Mouse (Mus musculus): ENCODE measurements around the gene Plxdc1. TPM values are rescaled to one million over a fixed set of nuclear protein-coding genes. Genes with fewer than 3 reads are reported as not detected.
A peak's percentile ranks its signal among the peaks of the same experiment; 100 is the strongest.

Plxdc1 gene
- polyA plus RNA-seq, 1 experiment from 2014 or later = 0.44 TPM

DNA sequence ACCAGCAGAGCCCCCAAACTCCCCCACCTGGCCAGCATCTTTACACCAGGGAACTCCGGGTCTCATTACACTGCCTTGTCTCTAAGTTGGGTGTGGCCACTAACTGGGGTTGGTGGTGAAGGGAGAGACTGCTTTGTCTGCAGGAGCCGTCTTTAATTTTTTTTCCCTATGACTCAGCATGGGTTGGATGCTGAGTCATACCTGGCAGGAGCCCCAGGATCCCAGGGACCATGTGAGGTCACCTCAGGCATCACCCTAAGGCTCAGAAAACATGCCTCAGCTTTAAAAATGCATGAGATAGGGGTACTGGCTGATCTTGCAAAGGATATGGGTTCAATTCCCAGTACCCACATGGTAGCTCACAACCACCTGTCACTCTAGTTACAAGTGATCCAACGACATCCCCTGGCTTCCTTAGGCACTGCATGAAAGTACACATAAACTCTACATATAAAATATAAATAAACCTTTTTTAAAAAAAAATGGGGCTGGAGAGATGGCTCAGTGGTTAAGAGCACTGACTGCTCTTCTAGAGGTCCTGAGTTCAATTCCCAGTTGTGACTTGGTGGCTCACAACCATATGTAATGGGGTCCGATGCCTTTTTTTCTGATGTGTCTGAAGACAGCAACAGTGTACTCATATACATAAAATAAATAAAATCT, 50.2 kb downstream of the Plxdc1 start:
- 55% methylated on average over 4 of the region's 4 CpGs for WGBS
- peak; percentile 42 for ATAC-seq (ENCODE audit: extremely low read depth, insufficient number of reproducible peaks, low FRiP score, low TSS enrichment)
- no peak overlapping the region for H3K27ac ChIP-seq (replicated peaks)

GRCm38 (mm10) chr11:97933553-97933952, 52.7 kb downstream of the Plxdc1 start:
- WGBS = 70% methylated on average over 1 of the region's 1 CpGs
- no peak for ATAC-seq (ENCODE audit: extremely low read depth, insufficient number of reproducible peaks, low FRiP score, low TSS enrichment)
- no peak overlapping the region for H3K4me3 ChIP-seq
- H3K9ac ChIP-seq = no peak overlapping the region
- no peak overlapping the region for H3K4me2 ChIP-seq
- H3K27me3 ChIP-seq (replicated peaks) = peaks cover 18% of the 10 kb centered on the region
- H3K9me3 ChIP-seq = no peaks in the 10 kb centered on the region
- no peak overlapping the region for H3K27ac ChIP-seq (replicated peaks)
- H3K4me1 ChIP-seq = no peaks in the 10 kb centered on the region
- H3K36me3 ChIP-seq = no peaks in the 10 kb centered on the region

More for the DNA sequence above, 50.2 kb downstream of the Plxdc1 start:
- Histone ChIP-seq H3K4me3 (no peak overlapping the region), H3K27me3 (replicated peaks) (peaks cover 18% of the 10 kb centered on the region), H3K9me3 (no peaks in the 10 kb centered on the region), H3K36me3 (no peaks in the 10 kb centered on the region), H3K4me1 (no peaks in the 10 kb centered on the region), H3K9ac (no peak overlapping the region), H3K4me2 (no peak overlapping the region)

GRCm38 (mm10) chr11:97928905-97929304, 57.3 kb downstream of the Plxdc1 start:
- no peaks in the 10 kb centered on the region for H3K9me3 ChIP-seq
- 54% methylated on average over 4 of the region's 4 CpGs for WGBS
- H3K4me1 ChIP-seq = no peaks in the 10 kb centered on the region
- H3K4me3 ChIP-seq = no peak overlapping the region
- H3K9ac ChIP-seq = no peak overlapping the region
- H3K36me3 ChIP-seq = no peaks in the 10 kb centered on the region
- no peak overlapping the region for H3K27ac ChIP-seq (replicated peaks)
- no peak overlapping the region for H3K4me2 ChIP-seq
- no peak; the same call in 1 of the 2 replicates for ATAC-seq (ENCODE audit: extremely low read depth, insufficient number of reproducible peaks, low FRiP score, low TSS enrichment)
- peaks cover 6% of the 10 kb centered on the region for H3K27me3 ChIP-seq (replicated peaks)

GRCm38 (mm10) chr11:97924217-97924616, 62.0 kb downstream of the Plxdc1 start:
- ATAC-seq (ENCODE audit: extremely low read depth, insufficient number of reproducible peaks, low FRiP score, low TSS enrichment) = no peak
- no peak overlapping the region for H3K4me3 ChIP-seq
- H3K4me2 ChIP-seq = no peak overlapping the region
- no peaks in the 10 kb centered on the region for H3K4me1 ChIP-seq
- no peaks in the 10 kb centered on the region; the same call in 1 of the 2 replicates for H3K27me3 ChIP-seq (replicated peaks)
- H3K9ac ChIP-seq = no peak overlapping the region
- H3K27ac ChIP-seq (replicated peaks) = no peak overlapping the region
- H3K9me3 ChIP-seq = no peaks in the 10 kb centered on the region
- WGBS = 86% methylated on average over 10 of the region's 10 CpGs
- H3K36me3 ChIP-seq = no peaks in the 10 kb centered on the region

GRCm38 (mm10) chr11:97923639-97924038, 62.6 kb downstream of the Plxdc1 start:
- H3K9ac ChIP-seq = no peak overlapping the region
- no peak overlapping the region for H3K4me3 ChIP-seq
- H3K9me3 ChIP-seq = no peaks in the 10 kb centered on the region
- no peaks in the 10 kb centered on the region for H3K36me3 ChIP-seq
- no peaks in the 10 kb centered on the region for H3K4me1 ChIP-seq
- H3K4me2 ChIP-seq = no peak overlapping the region
- WGBS = 72% methylated on average over 9 of the region's 9 CpGs
- no peak overlapping the region for H3K27ac ChIP-seq (replicated peaks)
- ATAC-seq (ENCODE audit: extremely low read depth, insufficient number of reproducible peaks, low FRiP score, low TSS enrichment) = no peak
- no peaks in the 10 kb centered on the region; the same call in 1 of the 2 replicates for H3K27me3 ChIP-seq (replicated peaks)

- Histone ChIP-seq H3K9me3 (0 out of 2 replicates have a peak, but pooled peaks cover 4% of the 10 kb centered on the region), H3K4me2 (no peak overlapping the region), H3K36me3 (no peaks in the 10 kb centered on the region), H3K27ac (replicated peaks) (no peak overlapping the region), H3K4me3 (no peak overlapping the region), H3K9ac (no peak overlapping the region), H3K4me1 (no peaks in the 10 kb centered on the region), H3K27me3 (replicated peaks) (peaks cover 3% of the 10 kb centered on the region; the same call in 1 of the 2 replicates)
- 82% methylated on average over 6 of the region's 6 CpGs for WGBS
- ATAC-seq (ENCODE audit: extremely low read depth, insufficient number of reproducible peaks, low FRiP score, low TSS enrichment) = no peak
Observed at GRCm38 (mm10) chr11:97915974-97916503, 70.2 kb downstream of the Plxdc1 start.

- H3K4me2 ChIP-seq = no peak overlapping the region
- H3K27me3 ChIP-seq (replicated peaks) = peaks cover 3% of the 10 kb centered on the region; the same call in 1 of the 2 replicates
- no peak overlapping the region for H3K9ac ChIP-seq
- H3K4me1 ChIP-seq = no peaks in the 10 kb centered on the region
- H3K9me3 ChIP-seq = 0 out of 2 replicates have a peak, but pooled peaks cover 4% of the 10 kb centered on the region
- ATAC-seq (ENCODE audit: extremely low read depth, insufficient number of reproducible peaks, low FRiP score, low TSS enrichment) = no peak
- H3K4me3 ChIP-seq = no peak overlapping the region
- 66% methylated on average over 2 of the region's 2 CpGs for WGBS
- no peak overlapping the region for H3K27ac ChIP-seq (replicated peaks)
- H3K36me3 ChIP-seq = no peaks in the 10 kb centered on the region
Observed at GRCm38 (mm10) chr11:97915471-97915870, 70.8 kb downstream of the Plxdc1 start.

GRCm38 (mm10) chr11:97913111-97913510, 73.1 kb downstream of the Plxdc1 start:
- no peak for ATAC-seq (ENCODE audit: extremely low read depth, insufficient number of reproducible peaks, low FRiP score, low TSS enrichment)
- peaks cover 3% of the 10 kb centered on the region; the same call in 1 of the 2 replicates for H3K27me3 ChIP-seq (replicated peaks)
- WGBS = 78% methylated on average over 14 of the region's 14 CpGs

GRCm38 (mm10) chr11:97908634-97909348, 77.5 kb downstream of the Plxdc1 start:
- no peak overlapping the region for H3K4me3 ChIP-seq
- WGBS = 82% methylated on average over 11 of the region's 11 CpGs

More at GRCm38 (mm10) chr11:97913111-97913510, 73.1 kb downstream of the Plxdc1 start:
- H3K9me3 ChIP-seq = 0 out of 2 replicates have a peak, but pooled peaks cover 4% of the 10 kb centered on the region
- H3K4me2 ChIP-seq = no peak overlapping the region
- no peak overlapping the region for H3K9ac ChIP-seq
- no peak overlapping the region for H3K27ac ChIP-seq (replicated peaks)
- no peaks in the 10 kb centered on the region for H3K36me3 ChIP-seq
- H3K4me1 ChIP-seq = no peaks in the 10 kb centered on the region
- no peak overlapping the region for H3K4me3 ChIP-seq

DNA sequence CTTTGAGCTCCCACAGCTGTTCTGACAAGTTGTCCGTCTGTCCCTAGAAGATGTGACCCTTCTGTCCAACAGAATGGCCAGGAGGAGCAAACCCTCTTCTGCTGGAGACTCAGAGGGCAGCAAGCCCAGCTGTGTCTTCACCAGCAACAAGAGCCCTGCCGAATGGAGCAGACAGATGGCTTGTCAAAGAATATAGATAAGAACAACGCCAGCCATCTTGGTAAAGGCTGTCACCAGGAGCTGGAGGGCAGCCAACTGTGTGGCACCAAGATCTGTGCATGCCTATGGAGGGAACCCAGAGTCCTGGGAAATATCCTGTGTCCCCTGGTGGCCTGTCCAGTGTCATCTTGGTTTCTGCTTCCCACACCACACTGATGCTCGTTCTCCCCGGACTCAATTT, 78.3 kb downstream of the Plxdc1 start:
- no peaks in the 10 kb centered on the region for H3K9me3 ChIP-seq
- H3K4me3 ChIP-seq = no peak overlapping the region
- no peak overlapping the region for H3K4me2 ChIP-seq
- no peak overlapping the region for H3K27ac ChIP-seq (replicated peaks)
- 58% methylated on average over 5 of the region's 5 CpGs for WGBS
- no peaks in the 10 kb centered on the region for H3K27me3 ChIP-seq (replicated peaks)
- H3K4me1 ChIP-seq = no peaks in the 10 kb centered on the region
- ATAC-seq (ENCODE audit: extremely low read depth, insufficient number of reproducible peaks, low FRiP score, low TSS enrichment) = no peak
- H3K36me3 ChIP-seq = no peaks in the 10 kb centered on the region
- H3K9ac ChIP-seq = no peak overlapping the region

More at GRCm38 (mm10) chr11:97908634-97909348, 77.5 kb downstream of the Plxdc1 start:
- Histone ChIP-seq H3K9ac (no peak overlapping the region), H3K4me1 (no peaks in the 10 kb centered on the region), H3K4me2 (no peak overlapping the region), H3K27me3 (replicated peaks) (peaks cover 3% of the 10 kb centered on the region; the same call in 1 of the 2 replicates), H3K9me3 (no peaks in the 10 kb centered on the region), H3K36me3 (no peaks in the 10 kb centered on the region), H3K27ac (replicated peaks) (no peak overlapping the region)
- no peak for ATAC-seq (ENCODE audit: extremely low read depth, insufficient number of reproducible peaks, low FRiP score, low TSS enrichment)

- Histone ChIP-seq H3K4me1 (no peaks in the 10 kb centered on the region), H3K9me3 (no peaks in the 10 kb centered on the region), H3K27me3 (replicated peaks) (no peaks in the 10 kb centered on the region), H3K9ac (no peak overlapping the region), H3K27ac (replicated peaks) (no peak overlapping the region), H3K4me2 (no peak overlapping the region), H3K4me3 (no peak overlapping the region), H3K36me3 (no peaks in the 10 kb centered on the region)
- 78% methylated on average over 9 of the region's 9 CpGs for WGBS
- no peak for ATAC-seq (ENCODE audit: extremely low read depth, insufficient number of reproducible peaks, low FRiP score, low TSS enrichment)
Observed at GRCm38 (mm10) chr11:97906905-97907304, 79.3 kb downstream of the Plxdc1 start.

Measured in heart, embryonic 13.5 days (tissue).